Mouse (Mus musculus): Measurements from ENCODE around the gene Lrp5. TPM values are rescaled to one million over a fixed set of nuclear protein-coding genes. Genes with fewer than 3 reads are reported as not detected.

Gene Lrp5
- polyA plus RNA-seq, 1 experiment from 2014 or later = 3.6 TPM

GRCm38 (mm10) chr19:3650448-3650847 is 35.9 kb downstream of the Lrp5 start:
- H3K9me3 ChIP-seq (ENCODE audit: low read length) = no peaks in the 10 kb centered on the region; the same call in 1 of the 2 replicates
- peak; percentile 51; the same call in 1 of the 2 replicates for ATAC-seq
- no peak overlapping the region for H3K9ac ChIP-seq (replicated peaks)
- H3K4me1 ChIP-seq (ENCODE audit: insufficient read depth) = 0 out of 2 replicates have a peak, but pooled peaks cover 8% of the 10 kb centered on the region
- H3K27me3 ChIP-seq (ENCODE audit: insufficient read depth, low read length) = no peaks in the 10 kb centered on the region
- H3K4me2 ChIP-seq (ENCODE audit: low read depth, low read length) = no peak overlapping the region
- peak overlapping the region; percentile 34; the same call in 1 of the 2 replicates for H3K27ac ChIP-seq (ENCODE audit: low read depth)
- no peak for DNase-seq
- WGBS (ENCODE audit: insufficient replicate concordance) = 76% methylated on average over 3 of the region's 3 CpGs
- no peak overlapping the region for H3K4me3 ChIP-seq (ENCODE audit: low read depth, low read length)
- TF ChIP-seq CTCF (IDR thresholded peaks at IDR 0.05; ENCODE audit: low read depth) (no peak), EP300 (IDR thresholded peaks at IDR 0.05; ENCODE audit: low read depth) (no peak)
- peaks cover 31% of the 10 kb centered on the region for H3K36me3 ChIP-seq (replicated peaks; ENCODE audit: insufficient read depth, low read length)

- Histone ChIP-seq H3K9me3 (ENCODE audit: low read length) (no peaks in the 10 kb centered on the region; the same call in 1 of the 2 replicates), H3K27me3 (ENCODE audit: insufficient read depth, low read length) (no peaks in the 10 kb centered on the region), H3K36me3 (replicated peaks; ENCODE audit: insufficient read depth, low read length) (peaks cover 37% of the 10 kb centered on the region), H3K4me1 (ENCODE audit: insufficient read depth) (no peaks in the 10 kb centered on the region), H3K9ac (replicated peaks) (no peak overlapping the region), H3K27ac (ENCODE audit: low read depth) (no peak overlapping the region), H3K4me3 (ENCODE audit: low read depth, low read length) (no peak overlapping the region), H3K4me2 (ENCODE audit: low read depth, low read length) (no peak overlapping the region)
- TF ChIP-seq CTCF (IDR thresholded peaks at IDR 0.05; ENCODE audit: low read depth) = no peak
- no peak for TF ChIP-seq EP300 (IDR thresholded peaks at IDR 0.05; ENCODE audit: low read depth)
- WGBS (ENCODE audit: insufficient replicate concordance) = 85% methylated on average over 7 of the region's 11 CpGs
- ATAC-seq (no peak), DNase-seq (no peak)
These were observed 37.4 kb downstream of the Lrp5 start for GRCm38 (mm10) chr19:3648830-3649450.

- H3K4me1 ChIP-seq (ENCODE audit: insufficient read depth) = no peaks in the 10 kb centered on the region
- H3K27ac ChIP-seq (ENCODE audit: low read depth) = no peak overlapping the region
- ATAC-seq = no peak
- H3K9ac ChIP-seq (replicated peaks) = no peak overlapping the region
- H3K9me3 ChIP-seq (ENCODE audit: low read length) = no peaks in the 10 kb centered on the region; the same call in 1 of the 2 replicates
- H3K27me3 ChIP-seq (ENCODE audit: insufficient read depth, low read length) = no peaks in the 10 kb centered on the region
- peaks cover 46% of the 10 kb centered on the region for H3K36me3 ChIP-seq (replicated peaks; ENCODE audit: insufficient read depth, low read length)
- no peak for TF ChIP-seq CTCF (IDR thresholded peaks at IDR 0.05; ENCODE audit: low read depth)
- TF ChIP-seq EP300 (IDR thresholded peaks at IDR 0.05; ENCODE audit: low read depth) = no peak
- WGBS (ENCODE audit: insufficient replicate concordance) = 85% methylated on average over 3 of the region's 3 CpGs
- no peak for DNase-seq
- no peak overlapping the region for H3K4me3 ChIP-seq (ENCODE audit: low read depth, low read length)
- H3K4me2 ChIP-seq (ENCODE audit: low read depth, low read length) = no peak overlapping the region
These were observed 38.4 kb downstream of the Lrp5 start for GRCm38 (mm10) chr19:3647999-3648398.

GRCm38 (mm10) chr19:3645813-3646212 is 40.6 kb downstream of the Lrp5 start:
- no peak overlapping the region for H3K4me2 ChIP-seq (ENCODE audit: low read depth, low read length)
- H3K4me3 ChIP-seq (ENCODE audit: low read depth, low read length) = no peak overlapping the region
- DNase-seq (no peak), ATAC-seq (peak; percentile 61)
- H3K9ac ChIP-seq (replicated peaks) = no peak overlapping the region
- H3K4me1 ChIP-seq (ENCODE audit: insufficient read depth) = no peaks in the 10 kb centered on the region
- peaks cover 37% of the 10 kb centered on the region for H3K36me3 ChIP-seq (replicated peaks; ENCODE audit: insufficient read depth, low read length)
- H3K9me3 ChIP-seq (ENCODE audit: low read length) = no peaks in the 10 kb centered on the region
- 77% methylated on average over 3 of the region's 3 CpGs for WGBS (ENCODE audit: insufficient replicate concordance)
- no peaks in the 10 kb centered on the region for H3K27me3 ChIP-seq (ENCODE audit: insufficient read depth, low read length)
- TF ChIP-seq CTCF (IDR thresholded peaks at IDR 0.05; ENCODE audit: low read depth) = no peak
- TF ChIP-seq EP300 (IDR thresholded peaks at IDR 0.05; ENCODE audit: low read depth) = no peak
- peak overlapping the region; percentile 22; the same call in 1 of the 2 replicates for H3K27ac ChIP-seq (ENCODE audit: low read depth)

- no peaks in the 10 kb centered on the region for H3K9me3 ChIP-seq (ENCODE audit: low read length)
- no peak overlapping the region for H3K4me2 ChIP-seq (ENCODE audit: low read depth, low read length)
- DNase-seq (no peak), ATAC-seq (peak; percentile 26; the same call in 1 of the 2 replicates)
- no peak overlapping the region for H3K9ac ChIP-seq (replicated peaks)
- H3K4me3 ChIP-seq (ENCODE audit: low read depth, low read length) = no peak overlapping the region
- 74% methylated on average over 4 of the region's 4 CpGs for WGBS (ENCODE audit: insufficient replicate concordance)
- H3K4me1 ChIP-seq (ENCODE audit: insufficient read depth) = no peaks in the 10 kb centered on the region
- peaks cover 38% of the 10 kb centered on the region for H3K36me3 ChIP-seq (replicated peaks; ENCODE audit: insufficient read depth, low read length)
- TF ChIP-seq EP300 (IDR thresholded peaks at IDR 0.05; ENCODE audit: low read depth) = no peak
- TF ChIP-seq CTCF (IDR thresholded peaks at IDR 0.05; ENCODE audit: low read depth) = no peak
- no peak overlapping the region for H3K27ac ChIP-seq (ENCODE audit: low read depth)
- H3K27me3 ChIP-seq (ENCODE audit: insufficient read depth, low read length) = no peaks in the 10 kb centered on the region
These were observed 41.0 kb downstream of the Lrp5 start for GRCm38 (mm10) chr19:3645318-3645717.

GRCm38 (mm10) chr19:3639561-3639960 is 46.8 kb downstream of the Lrp5 start:
- Histone ChIP-seq H3K4me3 (ENCODE audit: low read depth, low read length) (no peak overlapping the region), H3K9ac (replicated peaks) (no peak overlapping the region), H3K27me3 (ENCODE audit: insufficient read depth, low read length) (no peaks in the 10 kb centered on the region), H3K36me3 (replicated peaks; ENCODE audit: insufficient read depth, low read length) (peaks cover 32% of the 10 kb centered on the region), H3K4me2 (ENCODE audit: low read depth, low read length) (no peak overlapping the region), H3K9me3 (ENCODE audit: low read length) (no peaks in the 10 kb centered on the region), H3K4me1 (ENCODE audit: insufficient read depth) (peaks cover 10% of the 10 kb centered on the region; the same call in 1 of the 2 replicates), H3K27ac (ENCODE audit: low read depth) (0 out of 2 replicates have a peak overlapping the region, but pooled peaks have one; percentile 49)
- ATAC-seq (no peak), DNase-seq (no peak)
- 90% methylated on average over 7 of the region's 7 CpGs for WGBS (ENCODE audit: insufficient replicate concordance)
- TF ChIP-seq CTCF (IDR thresholded peaks at IDR 0.05; ENCODE audit: low read depth) = no peak
